Mouse (Mus musculus): ENCODE results near the gene Pten. TPM values are rescaled to one million over a fixed set of nuclear protein-coding genes. Genes with fewer than 3 reads are reported as not detected.

Gene Pten
- polyA plus RNA-seq, 1 experiment: 7.1 TPM

GRCm38 (mm10) chr19:32848041-32848440 lies 90.7 kb downstream of the Pten start:
- Histone ChIP-seq H3K9me3 (no peaks in the 10 kb centered on the region), H3K4me3 (replicated peaks) (no peak overlapping the region), H3K36me3 (replicated peaks; ENCODE audit: low read length) (no peaks in the 10 kb centered on the region), H3K27me3 (replicated peaks) (peaks cover 5% of the 10 kb centered on the region), H3K4me1 (peaks cover 4% of the 10 kb centered on the region; the same call in 1 of the 2 replicates)
- TF ChIP-seq GATA1 (IDR thresholded peaks at IDR 0.05; ENCODE audit: borderline replicate concordance, low read length) (no peak), FLI1 (IDR thresholded peaks at IDR 0.05; ENCODE audit: low read length) (no peak)

- no peaks in the 10 kb centered on the region for H3K36me3 ChIP-seq (replicated peaks; ENCODE audit: low read length)
- H3K4me1 ChIP-seq: peaks cover 7% of the 10 kb centered on the region; the same call in 1 of the 2 replicates
- H3K4me3 ChIP-seq (replicated peaks): no peak overlapping the region
- H3K27me3 ChIP-seq (replicated peaks): no peaks in the 10 kb centered on the region
- TF ChIP-seq FLI1 (IDR thresholded peaks at IDR 0.05; ENCODE audit: low read length) (no peak), GATA1 (IDR thresholded peaks at IDR 0.05; ENCODE audit: borderline replicate concordance, low read length) (no peak)
- H3K9me3 ChIP-seq: no peaks in the 10 kb centered on the region
Measured at GRCm38 (mm10) chr19:32852306-32852705, 95.0 kb downstream of the Pten start.

- no peak overlapping the region for H3K4me3 ChIP-seq (replicated peaks)
- TF ChIP-seq GATA1 (IDR thresholded peaks at IDR 0.05; ENCODE audit: borderline replicate concordance, low read length) (no peak), FLI1 (IDR thresholded peaks at IDR 0.05; ENCODE audit: low read length) (no peak)
- no peaks in the 10 kb centered on the region for H3K9me3 ChIP-seq
- 0 out of 2 replicates have a peak, but pooled peaks cover 2% of the 10 kb centered on the region for H3K4me1 ChIP-seq
- H3K36me3 ChIP-seq (replicated peaks; ENCODE audit: low read length): no peaks in the 10 kb centered on the region
- peaks cover 9% of the 10 kb centered on the region for H3K27me3 ChIP-seq (replicated peaks)
Measured at GRCm38 (mm10) chr19:32861675-32862575, 104.6 kb downstream of the Pten start.

- Histone ChIP-seq H3K4me1 (peaks cover 6% of the 10 kb centered on the region), H3K36me3 (replicated peaks; ENCODE audit: low read length) (no peaks in the 10 kb centered on the region), H3K27me3 (replicated peaks) (peaks cover 5% of the 10 kb centered on the region), H3K9me3 (no peaks in the 10 kb centered on the region), H3K4me3 (replicated peaks) (no peak overlapping the region)
- TF ChIP-seq GATA1 (IDR thresholded peaks at IDR 0.05; ENCODE audit: borderline replicate concordance, low read length): no peak
- TF ChIP-seq FLI1 (IDR thresholded peaks at IDR 0.05; ENCODE audit: low read length): no peak
Measured at GRCm38 (mm10) chr19:32866765-32867164, 109.5 kb downstream of the Pten start.

- peaks cover 5% of the 10 kb centered on the region for H3K27me3 ChIP-seq (replicated peaks)
- H3K4me3 ChIP-seq (replicated peaks): no peak overlapping the region
- peaks cover 9% of the 10 kb centered on the region for H3K4me1 ChIP-seq
- no peaks in the 10 kb centered on the region for H3K9me3 ChIP-seq
- TF ChIP-seq FLI1 (IDR thresholded peaks at IDR 0.05; ENCODE audit: low read length): no peak
- TF ChIP-seq GATA1 (IDR thresholded peaks at IDR 0.05; ENCODE audit: borderline replicate concordance, low read length): no peak
- H3K36me3 ChIP-seq (replicated peaks; ENCODE audit: low read length): no peaks in the 10 kb centered on the region
Measured at GRCm38 (mm10) chr19:32867181-32867897, 110.0 kb downstream of the Pten start.

- H3K4me3 ChIP-seq (replicated peaks): no peak overlapping the region
- TF ChIP-seq GATA1 (IDR thresholded peaks at IDR 0.05; ENCODE audit: borderline replicate concordance, low read length): no peak
- TF ChIP-seq FLI1 (IDR thresholded peaks at IDR 0.05; ENCODE audit: low read length): no peak
- H3K9me3 ChIP-seq: no peaks in the 10 kb centered on the region
- H3K36me3 ChIP-seq (replicated peaks; ENCODE audit: low read length): no peaks in the 10 kb centered on the region
- H3K27me3 ChIP-seq (replicated peaks): peaks cover 3% of the 10 kb centered on the region
- H3K4me1 ChIP-seq: peaks cover 12% of the 10 kb centered on the region
Measured at GRCm38 (mm10) chr19:32868560-32868959, 111.3 kb downstream of the Pten start.

GRCm38 (mm10) chr19:32869053-32869680 lies 111.9 kb downstream of the Pten start:
- TF ChIP-seq FLI1 (IDR thresholded peaks at IDR 0.05; ENCODE audit: low read length) (no peak), GATA1 (IDR thresholded peaks at IDR 0.05; ENCODE audit: borderline replicate concordance, low read length) (no peak)
- H3K4me3 ChIP-seq (replicated peaks): no peak overlapping the region
- peaks cover 12% of the 10 kb centered on the region for H3K4me1 ChIP-seq
- no peaks in the 10 kb centered on the region for H3K36me3 ChIP-seq (replicated peaks; ENCODE audit: low read length)
- H3K27me3 ChIP-seq (replicated peaks): no peaks in the 10 kb centered on the region
- no peaks in the 10 kb centered on the region for H3K9me3 ChIP-seq

GRCm38 (mm10) chr19:32873904-32874637 lies 116.8 kb downstream of the Pten start:
- TF ChIP-seq FLI1 (IDR thresholded peaks at IDR 0.05; ENCODE audit: low read length): no peak
- TF ChIP-seq GATA1 (IDR thresholded peaks at IDR 0.05; ENCODE audit: borderline replicate concordance, low read length): no peak
- H3K36me3 ChIP-seq (replicated peaks; ENCODE audit: low read length): no peaks in the 10 kb centered on the region
- H3K9me3 ChIP-seq: peaks cover 5% of the 10 kb centered on the region; the same call in 1 of the 2 replicates
- no peaks in the 10 kb centered on the region for H3K27me3 ChIP-seq (replicated peaks)
- no peak overlapping the region for H3K4me3 ChIP-seq (replicated peaks)
- H3K4me1 ChIP-seq: peaks cover 11% of the 10 kb centered on the region

Other genes starting within 250 kb of the Pten start
- 0.66 TPM in 1 of 2 replicates, not detected in the other for gene Papss2, start 161.7 kb upstream of the Pten start, polyA plus RNA-seq (2012; ENCODE audit: insufficient read depth, low replicate concordance)
- gene Atad1, start 17.7 kb upstream of the Pten start, polyA plus RNA-seq (2012; ENCODE audit: insufficient read depth, low replicate concordance): 2.4 TPM in 1 of 2 replicates, not detected in the other